Mouse (Mus musculus): ENCODE data around the gene Slc25a45.

Gene Slc25a45

GRCm38 (mm10) chr19:5840890-5841388 is 36.7 kb upstream of the Slc25a45 start:
- DNase-seq (ENCODE audit: low spot score), result no peak

- no peak for DNase-seq (ENCODE audit: low spot score)
Observed at GRCm38 (mm10) chr19:5841389-5841946, 36.1 kb upstream of the Slc25a45 start.

- no peak for DNase-seq (ENCODE audit: low spot score)
Observed at GRCm38 (mm10) chr19:5841999-5842784, 35.4 kb upstream of the Slc25a45 start.

- DNase-seq (ENCODE audit: low spot score), result no peak
Observed at GRCm38 (mm10) chr19:5842785-5843730, 34.5 kb upstream of the Slc25a45 start.

GRCm38 (mm10) chr19:5843781-5844691 is 33.6 kb upstream of the Slc25a45 start:
- no peak for DNase-seq (ENCODE audit: low spot score)

- DNase-seq (ENCODE audit: low spot score), result no peak
Observed at GRCm38 (mm10) chr19:5844831-5845318, 32.7 kb upstream of the Slc25a45 start.

- DNase-seq (ENCODE audit: low spot score), result peak; percentile 96
Observed at GRCm38 (mm10) chr19:5845319-5846135, 32.1 kb upstream of the Slc25a45 start.

- no peak for DNase-seq (ENCODE audit: low spot score)
Observed at GRCm38 (mm10) chr19:5846154-5846553, 31.5 kb upstream of the Slc25a45 start.

- DNase-seq (ENCODE audit: low spot score), result peak; percentile 92
Observed at GRCm38 (mm10) chr19:5846557-5847305, 30.9 kb upstream of the Slc25a45 start.

GRCm38 (mm10) chr19:5847306-5847796 is 30.3 kb upstream of the Slc25a45 start:
- no peak for DNase-seq (ENCODE audit: low spot score)

GRCm38 (mm10) chr19:5848032-5848825 is 29.4 kb upstream of the Slc25a45 start:
- peak; percentile 66 for DNase-seq (ENCODE audit: low spot score)

GRCm38 (mm10) chr19:5848826-5849672 is 28.6 kb upstream of the Slc25a45 start:
- peak; percentile 60 for DNase-seq (ENCODE audit: low spot score)

GRCm38 (mm10) chr19:5849843-5850527 is 27.6 kb upstream of the Slc25a45 start:
- peak; percentile 97 for DNase-seq (ENCODE audit: low spot score)

- DNase-seq (ENCODE audit: low spot score), result no peak
Observed at GRCm38 (mm10) chr19:5850860-5851259, 26.7 kb upstream of the Slc25a45 start.

- DNase-seq (ENCODE audit: low spot score), result no peak
Observed at GRCm38 (mm10) chr19:5851481-5851971, 26.1 kb upstream of the Slc25a45 start.

GRCm38 (mm10) chr19:5852035-5852722 is 25.4 kb upstream of the Slc25a45 start:
- no peak for DNase-seq (ENCODE audit: low spot score)
